Mouse (Mus musculus): Measurements from ENCODE around the gene Cep97.

- TF ChIP-seq GATA1 (IDR thresholded peaks at IDR 0.05; ENCODE audit: borderline replicate concordance, low read length) (no peak), FLI1 (IDR thresholded peaks at IDR 0.05; ENCODE audit: low read length) (no peak)
These were observed 10.6 kb downstream of the Cep97 start for GRCm38 (mm10) chr16:55924010-55924409.
